Mouse (Mus musculus): ENCODE results near the gene Snapc1. TPM values are rescaled to one million over a fixed set of nuclear protein-coding genes. Genes with fewer than 3 reads are reported as not detected.

The Snapc1 gene
- polyA plus RNA-seq, 1 experiment from 2014 or later, result 20.5 TPM

DNA sequence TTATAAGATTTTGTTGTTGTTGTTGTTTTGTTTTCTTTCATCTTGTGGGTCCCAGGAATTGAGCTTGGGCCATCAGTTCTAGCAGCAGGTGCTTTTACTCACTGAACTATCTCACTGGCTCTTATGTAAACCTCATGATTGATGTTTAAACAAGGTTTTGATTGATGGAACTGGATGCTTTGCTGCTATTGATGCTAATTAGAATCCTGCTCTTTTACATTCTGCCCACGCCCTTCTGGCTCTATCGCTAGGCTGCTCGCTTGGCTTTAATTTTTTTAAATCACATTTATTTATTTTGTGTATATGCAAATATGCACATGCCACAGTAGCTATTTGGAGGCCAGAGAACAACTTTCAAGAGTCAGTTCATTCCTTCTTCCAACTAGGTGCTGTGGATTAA, 6.6 kb upstream of the Snapc1 start:
- Histone ChIP-seq H3K36me3 (replicated peaks) (no peaks in the 10 kb centered on the region), H3K4me1 (peaks cover 12% of the 10 kb centered on the region), H3K27ac (replicated peaks) (no peak overlapping the region), H3K4me3 (no peak overlapping the region), H3K27me3 (replicated peaks; ENCODE audit: low read depth, poor library complexity, severe bottlenecking) (no peaks in the 10 kb centered on the region), H3K9me3 (no peaks in the 10 kb centered on the region)
- DNase-seq (ENCODE audit: low spot score), result no peak
- 89% methylated on average over 3 of the region's 3 CpGs for WGBS

DNA sequence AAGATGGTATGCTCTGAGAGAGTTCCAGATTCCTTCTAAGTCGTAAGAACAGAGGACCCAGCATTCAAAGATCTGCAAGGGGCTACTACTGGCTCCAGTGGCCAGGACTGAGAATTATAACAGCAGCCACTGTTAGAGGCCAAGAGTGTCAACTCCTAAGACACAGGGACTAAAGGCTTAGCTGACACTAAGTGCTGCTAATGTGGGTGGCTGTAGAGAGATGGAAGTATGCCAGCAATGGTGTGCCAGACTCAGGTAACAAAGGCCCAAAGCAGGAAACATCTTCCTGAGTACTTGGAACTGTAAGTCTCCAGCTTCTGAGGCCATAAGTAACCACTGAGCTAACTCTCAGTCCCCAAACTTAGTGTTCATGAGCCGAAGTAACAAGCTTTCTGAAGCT, 5.5 kb upstream of the Snapc1 start:
- 82% methylated on average over 2 of the region's 2 CpGs for WGBS
- Histone ChIP-seq H3K4me1 (peaks cover under 1% of the 10 kb centered on the region; the same call in 1 of the 2 replicates), H3K36me3 (replicated peaks) (no peaks in the 10 kb centered on the region), H3K27ac (replicated peaks) (no peak overlapping the region), H3K4me3 (no peak overlapping the region), H3K27me3 (replicated peaks; ENCODE audit: low read depth, poor library complexity, severe bottlenecking) (no peaks in the 10 kb centered on the region), H3K9me3 (no peaks in the 10 kb centered on the region)
- DNase-seq (ENCODE audit: low spot score), result no peak

DNA sequence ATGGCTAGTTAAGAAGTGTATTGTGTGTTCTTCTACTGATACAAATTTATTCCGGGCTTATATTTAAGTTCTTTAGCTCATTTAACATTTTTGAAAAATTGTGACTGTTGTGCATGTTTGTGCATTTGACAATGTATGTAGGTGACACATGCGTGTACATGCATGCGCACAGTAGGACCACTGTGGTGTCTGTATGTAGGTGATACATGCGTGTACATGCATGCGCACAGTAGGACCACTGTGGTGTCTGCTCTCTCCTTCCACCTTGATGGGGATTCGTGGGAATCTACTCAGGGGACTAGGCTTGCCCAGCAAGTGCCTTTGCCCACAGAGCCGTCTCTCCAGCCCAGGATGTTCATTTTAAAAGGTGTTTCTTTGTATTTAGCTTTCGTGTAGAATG, 4.9 kb downstream of the Snapc1 start:
- Histone ChIP-seq H3K4me3 (no peak overlapping the region), H3K36me3 (replicated peaks) (peaks cover 69% of the 10 kb centered on the region), H3K9me3 (peaks cover 10% of the 10 kb centered on the region), H3K27ac (replicated peaks) (no peak overlapping the region), H3K4me1 (peaks cover 7% of the 10 kb centered on the region), H3K27me3 (replicated peaks; ENCODE audit: low read depth, poor library complexity, severe bottlenecking) (no peaks in the 10 kb centered on the region)
- no peak for DNase-seq (ENCODE audit: low spot score)
- 95% methylated on average over 8 of the region's 8 CpGs for WGBS

DNA sequence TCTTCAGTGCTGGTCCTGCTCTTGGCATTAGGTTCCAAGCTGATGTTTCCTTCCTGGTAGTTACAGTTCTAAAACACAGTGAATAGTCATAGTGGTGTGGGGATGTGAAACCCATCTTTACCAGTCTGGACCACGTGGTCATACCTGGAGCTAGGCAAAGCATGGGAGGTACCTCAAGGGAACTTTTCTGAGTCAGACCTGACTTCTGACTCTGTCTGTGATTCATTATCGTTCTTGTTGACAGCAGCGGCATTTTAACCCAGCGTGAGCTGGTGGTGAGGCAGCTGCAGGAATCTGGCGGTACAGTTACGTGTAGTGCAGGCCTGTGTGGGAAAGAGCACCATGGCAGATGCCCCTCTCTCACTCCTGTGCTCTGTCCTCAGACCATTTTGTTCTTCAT, 10.3 kb downstream of the Snapc1 start:
- WGBS, result 95% methylated on average over 6 of the region's 6 CpGs
- H3K36me3 ChIP-seq (replicated peaks), result peaks cover 96% of the 10 kb centered on the region
- H3K27me3 ChIP-seq (replicated peaks; ENCODE audit: low read depth, poor library complexity, severe bottlenecking), result no peaks in the 10 kb centered on the region
- peaks cover 10% of the 10 kb centered on the region for H3K9me3 ChIP-seq
- no peaks in the 10 kb centered on the region for H3K4me1 ChIP-seq
- no peak overlapping the region for H3K4me3 ChIP-seq
- no peak overlapping the region for H3K27ac ChIP-seq (replicated peaks)
- DNase-seq (ENCODE audit: low spot score), result no peak

DNA sequence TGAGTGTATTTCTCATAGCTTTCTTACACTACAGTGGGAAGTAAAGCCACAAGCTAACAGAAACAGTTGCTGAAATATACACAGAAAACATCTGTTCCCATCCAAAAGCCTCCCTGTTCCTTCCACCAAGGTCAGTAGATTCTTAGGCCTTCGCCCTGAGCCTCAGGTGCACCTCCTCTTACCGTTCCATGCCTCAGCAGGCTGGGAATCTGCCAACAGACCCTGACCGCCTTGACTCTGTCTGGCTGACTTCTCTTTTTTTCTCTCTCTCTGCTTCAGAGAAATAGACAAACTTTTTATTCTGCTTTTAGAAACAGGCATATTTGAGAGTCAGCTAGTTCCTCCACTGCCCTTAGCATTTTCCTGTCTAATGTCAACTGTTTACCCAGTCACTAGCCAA, 13.9 kb downstream of the Snapc1 start:
- Histone ChIP-seq H3K4me1 (no peaks in the 10 kb centered on the region), H3K27ac (replicated peaks) (no peak overlapping the region), H3K4me3 (no peak overlapping the region), H3K27me3 (replicated peaks; ENCODE audit: low read depth, poor library complexity, severe bottlenecking) (no peaks in the 10 kb centered on the region), H3K36me3 (replicated peaks) (peaks cover 95% of the 10 kb centered on the region), H3K9me3 (no peaks in the 10 kb centered on the region)
- WGBS, result 95% methylated on average over 3 of the region's 3 CpGs
- no peak for DNase-seq (ENCODE audit: low spot score)

DNA sequence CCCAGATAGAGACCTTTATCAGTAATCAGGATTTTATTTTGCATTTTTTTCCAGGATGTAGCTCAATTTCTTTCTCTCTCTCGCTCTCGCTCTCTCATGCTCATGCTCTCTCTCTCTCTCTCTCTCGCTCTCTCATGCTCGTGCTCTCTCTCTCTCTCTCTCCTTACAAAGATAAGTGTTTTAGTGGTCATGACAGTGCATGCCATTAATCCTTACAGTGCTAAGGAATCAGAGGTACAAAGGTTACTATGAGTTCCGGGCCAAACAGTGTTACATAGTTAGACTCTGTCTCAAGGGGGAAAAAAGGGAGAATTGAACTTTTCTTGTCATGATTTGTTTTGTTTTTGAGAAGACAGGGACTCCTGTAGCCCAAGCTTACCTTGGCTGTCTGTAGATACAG, 15.4 kb downstream of the Snapc1 start:
- Histone ChIP-seq H3K4me1 (no peaks in the 10 kb centered on the region), H3K9me3 (no peaks in the 10 kb centered on the region), H3K36me3 (replicated peaks) (peaks cover 95% of the 10 kb centered on the region), H3K27ac (replicated peaks) (no peak overlapping the region), H3K4me3 (no peak overlapping the region), H3K27me3 (replicated peaks; ENCODE audit: low read depth, poor library complexity, severe bottlenecking) (no peaks in the 10 kb centered on the region)
- WGBS, result 92% methylated on average over 5 of the region's 5 CpGs
- DNase-seq (ENCODE audit: low spot score), result no peak

DNA sequence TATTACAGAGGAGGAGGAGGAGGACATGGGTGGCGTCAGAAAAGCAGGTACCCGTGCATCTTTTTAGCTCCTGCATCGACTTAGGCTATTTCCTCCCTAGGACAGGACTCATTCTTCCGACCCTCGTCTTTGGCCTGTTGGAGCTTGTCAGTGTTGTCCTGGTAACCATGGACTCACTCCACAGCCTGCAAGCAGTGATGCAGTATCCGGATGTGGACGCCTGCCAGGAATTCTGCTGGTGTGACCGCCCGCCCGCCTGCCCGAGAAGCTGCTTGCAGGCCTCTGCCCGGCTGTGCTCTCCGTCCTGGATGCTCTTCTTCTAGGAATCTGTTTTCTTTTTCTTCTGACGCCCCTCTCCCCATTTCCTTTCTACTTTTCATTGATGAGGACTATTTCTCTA, 18.3 kb downstream of the Snapc1 start:
- peak; percentile 15 for DNase-seq (ENCODE audit: low spot score)
- Histone ChIP-seq H3K4me3 (no peak overlapping the region), H3K4me1 (no peaks in the 10 kb centered on the region), H3K27me3 (replicated peaks; ENCODE audit: low read depth, poor library complexity, severe bottlenecking) (no peaks in the 10 kb centered on the region), H3K36me3 (replicated peaks) (peaks cover 91% of the 10 kb centered on the region), H3K9me3 (no peaks in the 10 kb centered on the region), H3K27ac (replicated peaks) (no peak overlapping the region)
- WGBS, result 87% methylated on average over 14 of the region's 14 CpGs

DNA sequence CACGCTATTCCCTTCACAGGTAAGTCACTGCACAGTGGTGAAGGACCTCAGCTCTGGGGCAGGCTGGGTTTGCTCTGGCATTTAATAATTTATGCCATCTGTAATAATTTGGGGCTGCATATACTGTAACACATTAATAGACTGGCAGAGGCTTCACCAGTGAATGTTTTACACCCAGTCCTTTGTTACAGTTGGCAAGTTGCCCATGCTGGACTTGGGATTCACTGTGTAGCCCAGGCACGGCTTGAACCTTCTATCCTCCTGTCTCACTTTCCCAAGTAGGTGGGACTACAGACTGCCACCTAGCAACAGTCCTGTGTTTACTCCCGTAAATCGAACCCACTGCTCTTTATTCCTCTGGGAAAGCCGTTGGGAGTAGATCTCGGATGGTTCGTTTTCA, 22.0 kb downstream of the Snapc1 start:
- whole genome bisulfite sequencing, result 89% methylated on average over 7 of the region's 7 CpGs
- H3K27me3 ChIP-seq (replicated peaks; ENCODE audit: low read depth, poor library complexity, severe bottlenecking), result no peaks in the 10 kb centered on the region
- DNase-seq (ENCODE audit: low spot score), result no peak

DNA sequence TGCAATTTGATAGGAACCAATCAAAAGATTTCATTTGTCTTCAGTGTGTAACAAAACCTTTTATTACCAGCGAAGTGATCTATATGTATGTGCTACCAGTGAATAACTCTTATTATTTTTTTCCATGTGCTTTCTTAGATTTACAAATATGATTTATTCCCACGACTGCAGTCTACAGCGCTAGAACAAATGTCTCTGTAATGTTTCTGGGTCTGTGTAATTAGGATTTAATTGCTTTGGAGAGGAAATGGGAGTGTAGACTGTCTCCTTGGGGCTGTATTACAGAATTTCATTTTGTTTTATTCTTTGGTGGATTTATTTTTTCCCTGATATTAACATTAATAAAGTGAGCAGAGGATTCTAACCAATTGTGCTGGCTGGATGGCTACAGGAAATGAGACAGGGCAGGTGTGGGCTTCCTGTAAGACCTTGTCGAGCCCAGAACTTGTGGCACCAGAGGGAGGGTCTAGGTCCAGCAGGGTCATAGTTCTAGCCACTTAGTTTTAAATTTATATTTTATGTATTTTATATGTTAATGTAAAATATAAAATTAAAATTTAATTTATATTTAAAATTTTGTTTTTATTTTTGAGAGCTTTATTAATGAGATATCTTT, 24.2 kb downstream of the Snapc1 start:
- Histone ChIP-seq H3K27ac (replicated peaks) (no peak overlapping the region), H3K4me1 (no peaks in the 10 kb centered on the region), H3K36me3 (replicated peaks) (peaks cover 40% of the 10 kb centered on the region), H3K9me3 (no peaks in the 10 kb centered on the region), H3K4me3 (no peak overlapping the region), H3K27me3 (replicated peaks; ENCODE audit: low read depth, poor library complexity, severe bottlenecking) (no peaks in the 10 kb centered on the region)
- DNase-seq (ENCODE audit: low spot score), result no peak
- WGBS, result 88% methylated on average over 4 of the region's 4 CpGs

More for the DNA sequence above, 22.0 kb downstream of the Snapc1 start:
- Histone ChIP-seq H3K4me1 (no peaks in the 10 kb centered on the region), H3K9me3 (no peaks in the 10 kb centered on the region), H3K4me3 (no peak overlapping the region), H3K27ac (replicated peaks) (no peak overlapping the region), H3K36me3 (replicated peaks) (peaks cover 60% of the 10 kb centered on the region)

DNA sequence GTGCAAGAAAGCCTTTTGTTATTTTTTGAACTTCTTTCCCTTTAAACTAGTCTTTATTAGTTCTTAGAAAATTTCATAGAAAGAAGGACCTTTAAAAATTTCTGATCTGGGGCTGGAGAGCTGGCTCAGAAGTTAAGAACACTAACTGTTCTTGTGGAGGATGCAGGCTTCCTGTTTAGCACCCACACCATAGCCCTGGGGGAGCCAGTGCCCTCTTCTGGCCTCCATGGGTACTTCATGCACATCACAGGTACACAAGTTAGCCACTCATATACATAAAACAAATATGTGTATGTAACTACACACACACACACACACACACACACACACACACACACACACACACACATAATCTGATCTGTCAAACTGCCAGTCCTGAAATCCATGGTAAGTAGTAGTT, 25.3 kb downstream of the Snapc1 start:
- H3K4me1 ChIP-seq, result no peaks in the 10 kb centered on the region
- DNase-seq (ENCODE audit: low spot score), result peak; percentile 49
- no peak overlapping the region for H3K4me3 ChIP-seq
- H3K27ac ChIP-seq (replicated peaks), result no peak overlapping the region
- H3K9me3 ChIP-seq, result no peaks in the 10 kb centered on the region
- no peaks in the 10 kb centered on the region for H3K27me3 ChIP-seq (replicated peaks; ENCODE audit: low read depth, poor library complexity, severe bottlenecking)
- peaks cover 29% of the 10 kb centered on the region for H3K36me3 ChIP-seq (replicated peaks)

DNA sequence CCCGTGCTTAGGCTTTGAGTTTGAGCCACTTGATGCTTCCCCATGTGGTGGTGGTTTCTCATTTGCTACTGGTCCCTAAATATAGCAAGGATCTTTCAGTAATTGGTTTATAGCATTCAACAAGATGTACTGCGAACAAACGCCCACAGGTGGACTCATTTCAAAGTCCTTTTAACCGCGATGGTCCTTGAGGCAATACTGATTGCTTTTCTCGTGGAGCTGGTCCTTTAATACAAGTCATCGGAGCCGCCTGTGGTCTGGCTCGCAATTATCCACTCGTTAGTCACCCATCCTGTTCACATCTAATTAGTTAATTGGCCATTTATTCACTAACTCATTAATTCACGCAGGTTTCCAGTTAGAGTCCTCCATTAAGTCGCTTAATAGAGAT, 32.6 kb downstream of the Snapc1 start:
- no peak for DNase-seq (ENCODE audit: low spot score)

DNA sequence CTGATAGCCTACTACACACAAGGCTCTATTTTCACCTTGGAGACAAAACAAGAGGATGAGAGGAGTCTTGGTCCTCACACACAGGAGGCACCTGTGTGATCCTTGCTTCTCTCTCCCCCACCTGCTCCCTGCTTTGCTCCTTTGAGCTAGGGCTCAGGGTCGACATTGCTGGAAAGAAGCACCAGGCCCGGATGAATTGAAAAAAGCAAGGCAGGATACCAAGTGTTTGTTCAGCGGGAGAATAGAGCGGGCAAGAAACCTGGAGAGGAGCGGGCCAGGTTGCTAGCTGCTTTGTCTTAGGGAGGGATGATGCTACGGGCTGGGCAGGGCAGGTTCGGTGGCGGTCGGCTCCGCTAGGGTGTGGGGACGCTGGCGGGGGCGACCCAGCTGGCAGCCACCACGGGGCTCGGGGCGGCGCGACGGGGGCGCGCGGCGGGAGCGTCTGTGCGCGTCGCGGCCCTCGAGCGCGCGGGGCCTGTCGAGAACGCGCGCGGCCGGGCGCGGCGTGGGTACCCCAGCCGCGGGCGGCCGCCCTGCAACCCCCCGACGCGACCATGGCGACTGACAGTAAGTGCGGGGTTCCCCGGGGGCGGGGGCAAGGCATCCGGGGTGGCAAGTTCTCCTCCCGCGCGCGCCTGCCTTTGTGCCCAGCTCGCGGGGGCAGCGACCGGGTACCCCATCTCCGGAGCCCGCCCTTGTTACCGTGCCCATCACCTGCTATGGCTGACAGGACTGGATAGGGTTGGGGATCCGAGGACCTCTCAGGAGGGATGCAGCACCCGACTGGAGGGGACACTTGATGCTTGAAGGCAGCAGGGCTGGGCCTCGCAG, 33.2 kb downstream of the Snapc1 start, which contains the start of gene Syt16:
TSS of gene Syt16 (plus strand) at position 365 of the 831 bp plus-strand sequence.
- H3K27me3 ChIP-seq (replicated peaks; ENCODE audit: low read depth, poor library complexity, severe bottlenecking), result peaks cover 46% of the 10 kb centered on the region
- peaks cover 10% of the 10 kb centered on the region for H3K4me1 ChIP-seq
- no peaks in the 10 kb centered on the region for H3K9me3 ChIP-seq
- DNase-seq (ENCODE audit: low spot score), result peak; percentile 49
- H3K27ac ChIP-seq (replicated peaks), result peak within 1 kb of the TSS; percentile 82
- peak within 1 kb of the TSS; percentile 73 for H3K4me3 ChIP-seq
- H3K36me3 ChIP-seq (replicated peaks), result no peaks in the 10 kb centered on the region
- 1% methylated on average over 67 of the region's 67 CpGs for WGBS

More for the DNA sequence above, 32.6 kb downstream of the Snapc1 start:
- Histone ChIP-seq H3K36me3 (replicated peaks) (no peaks in the 10 kb centered on the region), H3K4me3 (peak overlapping the region; percentile 73; the same call in 1 of the 2 replicates), H3K9me3 (no peaks in the 10 kb centered on the region), H3K27ac (replicated peaks) (peak overlapping the region; percentile 82; the same call in 1 of the 2 replicates), H3K27me3 (replicated peaks; ENCODE audit: low read depth, poor library complexity, severe bottlenecking) (peaks cover 46% of the 10 kb centered on the region), H3K4me1 (peaks cover 10% of the 10 kb centered on the region)
- 46% methylated on average over 12 of the region's 12 CpGs for WGBS

DNA sequence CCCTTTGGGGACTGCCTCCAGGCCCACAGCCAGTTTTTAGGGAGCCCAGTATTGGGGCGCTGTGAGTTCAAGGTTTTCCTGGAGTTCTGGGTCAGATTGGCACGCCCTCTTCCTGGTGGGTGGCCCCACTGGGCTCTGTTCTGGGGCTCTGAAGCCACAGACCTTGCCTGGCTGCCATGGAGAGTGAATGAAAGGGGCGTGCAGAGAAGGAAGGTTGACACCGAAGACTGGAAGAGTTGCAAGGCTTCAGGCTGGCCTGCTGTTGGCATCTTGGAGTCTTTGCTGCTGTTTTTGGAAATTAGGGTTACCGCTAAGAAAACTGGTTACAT, 33.8 kb downstream of the Snapc1 start:
- Histone ChIP-seq H3K9me3 (no peaks in the 10 kb centered on the region), H3K36me3 (replicated peaks) (no peaks in the 10 kb centered on the region), H3K27me3 (replicated peaks; ENCODE audit: low read depth, poor library complexity, severe bottlenecking) (peaks cover 46% of the 10 kb centered on the region), H3K27ac (replicated peaks) (peak overlapping the region; percentile 82), H3K4me3 (peak overlapping the region; percentile 73), H3K4me1 (peaks cover 10% of the 10 kb centered on the region)
- no peak for DNase-seq (ENCODE audit: low spot score)
- whole genome bisulfite sequencing, result 32% methylated on average over 5 of the region's 5 CpGs

Measured in embryonic facial prominence, embryonic 10.5 days (tissue).